Mouse (Mus musculus) forebrain, embryonic 10.5 days (tissue): ENCODE data around the gene Trank1. TPM values are rescaled to one million over a fixed set of nuclear protein-coding genes. Genes with fewer than 3 reads are reported as not detected.
A peak's percentile ranks its signal among the peaks of the same experiment; 100 is the strongest.

Experiments
- DNase-seq: peaks from one replicate; pipeline ENCODE4 v3.0.0-alpha.2; 2017; ENCODE audit warnings: low spot score; ENCODE audit errors: extremely low spot score
- H3K27ac ChIP-seq: fragments of 300-500 bp; sonication (generic); 2 replicates; pipeline ENCODE4 v1.5.1; 2016; ENCODE audit warnings: mild to moderate bottlenecking
- H3K27me3 ChIP-seq: fragments of 300-500 bp; sonication (generic); 2 replicates; pipeline ENCODE4 v1.6.1; 2016; ENCODE audit warnings: mild to moderate bottlenecking; ENCODE audit not compliant: poor library complexity, severe bottlenecking
- H3K36me3 ChIP-seq: fragments of 300-500 bp; sonication (generic); replicated peaks from 2 replicates; pipeline ENCODE4 v1.6.1; 2016; ENCODE audit warnings: mild to moderate bottlenecking, moderate library complexity
- H3K4me1 ChIP-seq: fragments of 300-500 bp; sonication (generic); 2 replicates; pipeline ENCODE4 v1.6.1; 2016
- H3K4me3 ChIP-seq: fragments of 300-500 bp; sonication (generic); 2 replicates; pipeline ENCODE4 v1.5.1; 2016; ENCODE audit warnings: mild to moderate bottlenecking, moderate library complexity
- H3K9me3 ChIP-seq: fragments of 300-500 bp; sonication (generic); 2 replicates; pipeline ENCODE4 v1.6.1; 2016; ENCODE audit warnings: mild to moderate bottlenecking, moderate library complexity
- WGBS: fragments of 180-500 bp; shearing (Covaris S2); methylation state at CpG from one replicate; pipeline ENCODE4 v1.1.7; 2016; 5-methylcytosine and 5-hydroxymethylcytosine counted together
- polyA plus RNA-seq: library from polyadenylated mRNA; unstranded; fragments of >200 nt; fragmentation: Nextera tagmentation; extraction: Ambion mirVana; gene quantifications from 2 replicates; pipeline ENCODE4 v1.2.1, GENCODE M21; 2016

Gene Trank1
- polyA plus RNA-seq, 1 experiment from 2014 or later, result 0.20 TPM

- no peak for DNase-seq
- H3K27me3 ChIP-seq, result no peaks in the 10 kb centered on the region
- H3K9me3 ChIP-seq, result no peaks in the 10 kb centered on the region
- WGBS, result 87% methylated on average over 9 of the region's 9 CpGs
- H3K27ac ChIP-seq, result no peak overlapping the region
- no peak overlapping the region for H3K4me3 ChIP-seq
- no peaks in the 10 kb centered on the region for H3K36me3 ChIP-seq
- H3K4me1 ChIP-seq, result no peaks in the 10 kb centered on the region
These were observed 78.5 kb downstream of the Trank1 start for GRCm38 (mm10) chr9:111390016-111390415.

GRCm38 (mm10) chr9:111391036-111391435, 79.5 kb downstream of the Trank1 start:
- 90% methylated on average over 8 of the region's 8 CpGs for WGBS
- Histone ChIP-seq H3K4me1 (no peaks in the 10 kb centered on the region), H3K27me3 (no peaks in the 10 kb centered on the region), H3K36me3 (no peaks in the 10 kb centered on the region), H3K27ac (no peak overlapping the region), H3K4me3 (no peak overlapping the region), H3K9me3 (no peaks in the 10 kb centered on the region)
- no peak for DNase-seq

GRCm38 (mm10) chr9:111391926-111392442, 80.4 kb downstream of the Trank1 start:
- Histone ChIP-seq H3K27ac (no peak overlapping the region), H3K9me3 (no peaks in the 10 kb centered on the region), H3K4me3 (no peak overlapping the region), H3K27me3 (no peaks in the 10 kb centered on the region), H3K4me1 (no peaks in the 10 kb centered on the region), H3K36me3 (no peaks in the 10 kb centered on the region)
- DNase-seq, result no peak
- 91% methylated on average over 18 of the region's 18 CpGs for WGBS

GRCm38 (mm10) chr9:111395265-111395664, 83.7 kb downstream of the Trank1 start:
- H3K4me3 ChIP-seq, result no peak overlapping the region
- H3K27ac ChIP-seq, result 0 out of 2 replicates have a peak overlapping the region, but pooled peaks have one; percentile 11
- 78% methylated on average over 5 of the region's 5 CpGs for WGBS
- H3K4me1 ChIP-seq, result no peaks in the 10 kb centered on the region
- no peak for DNase-seq
- H3K36me3 ChIP-seq, result no peaks in the 10 kb centered on the region
- no peaks in the 10 kb centered on the region for H3K27me3 ChIP-seq
- no peaks in the 10 kb centered on the region for H3K9me3 ChIP-seq

- no peaks in the 10 kb centered on the region for H3K4me1 ChIP-seq
- H3K4me3 ChIP-seq, result no peak overlapping the region
- WGBS, result 86% methylated on average over 2 of the region's 2 CpGs
- H3K27ac ChIP-seq, result no peak overlapping the region
- no peaks in the 10 kb centered on the region for H3K9me3 ChIP-seq
- DNase-seq, result no peak
- no peaks in the 10 kb centered on the region for H3K36me3 ChIP-seq
- H3K27me3 ChIP-seq, result no peaks in the 10 kb centered on the region
These were observed 86.5 kb downstream of the Trank1 start for GRCm38 (mm10) chr9:111398059-111398458.

- no peaks in the 10 kb centered on the region for H3K27me3 ChIP-seq
These were observed 88.5 kb downstream of the Trank1 start for GRCm38 (mm10) chr9:111400089-111400488.

GRCm38 (mm10) chr9:111403159-111403558, 91.6 kb downstream of the Trank1 start:
- Histone ChIP-seq H3K9me3 (no peaks in the 10 kb centered on the region), H3K36me3 (no peaks in the 10 kb centered on the region), H3K27ac (no peak overlapping the region), H3K4me1 (no peaks in the 10 kb centered on the region), H3K4me3 (no peak overlapping the region), H3K27me3 (no peaks in the 10 kb centered on the region)
- WGBS, result 88% methylated on average over 4 of the region's 4 CpGs
- DNase-seq, result no peak

More at GRCm38 (mm10) chr9:111400089-111400488, 88.5 kb downstream of the Trank1 start:
- no peaks in the 10 kb centered on the region for H3K36me3 ChIP-seq
- H3K27ac ChIP-seq, result no peak overlapping the region
- 88% methylated on average over 4 of the region's 4 CpGs for WGBS
- no peak overlapping the region for H3K4me3 ChIP-seq
- H3K9me3 ChIP-seq, result no peaks in the 10 kb centered on the region
- DNase-seq, result no peak
- H3K4me1 ChIP-seq, result no peaks in the 10 kb centered on the region

- H3K27me3 ChIP-seq, result no peaks in the 10 kb centered on the region
- no peak overlapping the region for H3K27ac ChIP-seq
- no peaks in the 10 kb centered on the region for H3K9me3 ChIP-seq
- H3K4me3 ChIP-seq, result no peak overlapping the region
- WGBS, result 88% methylated on average over 12 of the region's 12 CpGs
- no peaks in the 10 kb centered on the region for H3K4me1 ChIP-seq
- no peaks in the 10 kb centered on the region for H3K36me3 ChIP-seq
- no peak for DNase-seq
These were observed 93.0 kb downstream of the Trank1 start for GRCm38 (mm10) chr9:111404346-111405079.

GRCm38 (mm10) chr9:111405080-111405428, 93.5 kb downstream of the Trank1 start:
- Histone ChIP-seq H3K27ac (no peak overlapping the region), H3K9me3 (no peaks in the 10 kb centered on the region), H3K36me3 (no peaks in the 10 kb centered on the region), H3K4me1 (no peaks in the 10 kb centered on the region), H3K4me3 (no peak overlapping the region), H3K27me3 (no peaks in the 10 kb centered on the region)
- WGBS, result 91% methylated on average over 6 of the region's 6 CpGs
- no peak for DNase-seq

GRCm38 (mm10) chr9:111408012-111408411, 96.5 kb downstream of the Trank1 start:
- WGBS, result 85% methylated on average over 6 of the region's 6 CpGs
- no peak overlapping the region for H3K27ac ChIP-seq
- no peaks in the 10 kb centered on the region for H3K36me3 ChIP-seq
- H3K27me3 ChIP-seq, result no peaks in the 10 kb centered on the region
- no peak overlapping the region for H3K4me3 ChIP-seq
- DNase-seq, result no peak
- H3K9me3 ChIP-seq, result no peaks in the 10 kb centered on the region
- H3K4me1 ChIP-seq, result no peaks in the 10 kb centered on the region

- 87% methylated on average over 10 of the region's 10 CpGs for WGBS
- no peak overlapping the region for H3K27ac ChIP-seq
- no peaks in the 10 kb centered on the region for H3K4me1 ChIP-seq
- no peaks in the 10 kb centered on the region for H3K9me3 ChIP-seq
- H3K4me3 ChIP-seq, result no peak overlapping the region
- DNase-seq, result no peak
- H3K27me3 ChIP-seq, result no peaks in the 10 kb centered on the region
- H3K36me3 ChIP-seq, result no peaks in the 10 kb centered on the region
These were observed 96.9 kb downstream of the Trank1 start for GRCm38 (mm10) chr9:111408427-111408826.

- no peaks in the 10 kb centered on the region for H3K9me3 ChIP-seq
- no peak for DNase-seq
- no peaks in the 10 kb centered on the region for H3K36me3 ChIP-seq
- 91% methylated on average over 16 of the region's 16 CpGs for WGBS
- no peak overlapping the region for H3K4me3 ChIP-seq
- H3K27ac ChIP-seq, result no peak overlapping the region
- H3K27me3 ChIP-seq, result no peaks in the 10 kb centered on the region
- H3K4me1 ChIP-seq, result no peaks in the 10 kb centered on the region
These were observed 101.1 kb downstream of the Trank1 start for GRCm38 (mm10) chr9:111412471-111413160.

GRCm38 (mm10) chr9:111421862-111422261, 110.3 kb downstream of the Trank1 start:
- no peak overlapping the region for H3K27ac ChIP-seq
- H3K4me3 ChIP-seq, result no peak overlapping the region
- peaks cover 5% of the 10 kb centered on the region for H3K4me1 ChIP-seq
- H3K27me3 ChIP-seq, result no peaks in the 10 kb centered on the region
- H3K9me3 ChIP-seq, result no peaks in the 10 kb centered on the region
- DNase-seq, result no peak
- 83% methylated on average over 2 of the region's 2 CpGs for WGBS
- no peaks in the 10 kb centered on the region for H3K36me3 ChIP-seq
